Mouse (Mus musculus) lung, embryonic 14.5 days (tissue): Measurements from ENCODE around the gene Tigd3. TPM values are rescaled to one million over a fixed set of nuclear protein-coding genes. Genes with fewer than 3 reads are reported as not detected.
A peak's percentile ranks its signal among the peaks of the same experiment; 100 is the strongest.

Source experiments
- ATAC-seq: fragments of 200-750 bp; cut with Nextera tagmentation; 2 replicates; pipeline ENCODE4 v1.8.0; 2017; ENCODE audit warnings: mild to moderate bottlenecking, moderate TSS enrichment, moderate library complexity; ENCODE audit not compliant: insufficient read depth
- DNase-seq: peaks from one replicate; pipeline ENCODE4 v3.0.0-alpha.2; 2015
- H3K27ac ChIP-seq: fragments of 300-500 bp; sonication (generic); 2 replicates; pipeline ENCODE4 v1.5.1; 2014; ENCODE audit warnings: low read depth, mild to moderate bottlenecking, moderate library complexity
- H3K27me3 ChIP-seq: fragments of 300-500 bp; sonication (generic); 2 replicates; pipeline ENCODE4 v1.6.1; 2014; ENCODE audit warnings: low read length, control low read depth; ENCODE audit not compliant: insufficient read depth
- H3K36me3 ChIP-seq: fragments of 300-500 bp; sonication (generic); 2 replicates; pipeline ENCODE4 v1.6.1; 2014; ENCODE audit warnings: control low read depth; ENCODE audit not compliant: insufficient read depth
- H3K4me1 ChIP-seq: fragments of 300-500 bp; sonication (generic); 2 replicates; pipeline ENCODE4 v1.6.1; 2014; ENCODE audit warnings: antibody characterized with exemption, control low read depth; ENCODE audit not compliant: insufficient read depth
- H3K4me2 ChIP-seq: fragments of 300-500 bp; sonication (generic); 2 replicates; pipeline ENCODE4 v1.6.1; 2014; ENCODE audit warnings: mild to moderate bottlenecking
- H3K4me3 ChIP-seq: fragments of 300-500 bp; sonication (generic); 2 replicates; pipeline ENCODE4 v1.5.1; 2014; ENCODE audit warnings: low read depth, low read length
- H3K9ac ChIP-seq: fragments of 300-500 bp; sonication (generic); 2 replicates; pipeline ENCODE4 v1.6.1; 2014
- H3K9me3 ChIP-seq: fragments of 300-500 bp; sonication (generic); 2 replicates; pipeline ENCODE4 v1.6.1; 2016; ENCODE audit warnings: low read depth, low read length, control low read depth
- CTCF ChIP-seq: IDR thresholded peaks from 2 replicates; pipeline ENCODE4 v1.5.1; 2016; ENCODE audit warnings: antibody characterized with exemption, low read depth
- WGBS: fragments of 180-500 bp; shearing (Covaris S2); extraction: QIAGEN DNeasy Blood & Tissue Kit; methylation state at CpG from one replicate; pipeline ENCODE4 v1.1.7; 2014; 5-methylcytosine and 5-hydroxymethylcytosine counted together
- polyA plus RNA-seq: library from polyadenylated mRNA; unstranded; fragments of >200 nt; fragmentation: Nextera tagmentation; extraction: Ambion mirVana; gene quantifications from 2 replicates; pipeline ENCODE4 v1.2.1, GENCODE M21; 2014

Gene Tigd3
- polyA plus RNA-seq, 1 experiment from 2014 or later: 3.8 TPM

GRCm38 (mm10) chr19:5846557-5847305 lies 47.2 kb downstream of the Tigd3 start:
- H3K4me1 ChIP-seq: peaks cover 55% of the 10 kb centered on the region
- DNase-seq (peak; percentile 95), ATAC-seq (peak; percentile 84)
- H3K36me3 ChIP-seq: peaks cover 10% of the 10 kb centered on the region; the same call in 1 of the 2 replicates
- H3K4me3 ChIP-seq: peak overlapping the region; percentile 40
- H3K4me2 ChIP-seq: peak overlapping the region; percentile 80
- no peaks in the 10 kb centered on the region for H3K9me3 ChIP-seq
- TF ChIP-seq CTCF: no peak
- peak overlapping the region; percentile 50 for H3K9ac ChIP-seq
- WGBS: 5% methylated on average over 16 of the region's 16 CpGs
- no peaks in the 10 kb centered on the region for H3K27me3 ChIP-seq
- peak overlapping the region; percentile 98 for H3K27ac ChIP-seq

GRCm38 (mm10) chr19:5846154-5846553 lies 47.8 kb downstream of the Tigd3 start:
- ATAC-seq (peak; percentile 25; the same call in 1 of the 2 replicates), DNase-seq (no peak)
- peak overlapping the region; percentile 50 for H3K9ac ChIP-seq
- peak overlapping the region; percentile 80 for H3K4me2 ChIP-seq
- peak overlapping the region; percentile 40 for H3K4me3 ChIP-seq
- H3K4me1 ChIP-seq: peaks cover 58% of the 10 kb centered on the region
- 0 out of 2 replicates have a peak, but pooled peaks cover 5% of the 10 kb centered on the region for H3K36me3 ChIP-seq
- under 1% methylated on average over 7 of the region's 7 CpGs for WGBS
- no peaks in the 10 kb centered on the region for H3K27me3 ChIP-seq
- no peaks in the 10 kb centered on the region for H3K9me3 ChIP-seq
- peak; percentile 21; the same call in 1 of the 2 replicates for TF ChIP-seq CTCF
- peak overlapping the region; percentile 98 for H3K27ac ChIP-seq

- Histone ChIP-seq H3K4me2 (peak overlapping the region; percentile 80), H3K4me1 (peaks cover 64% of the 10 kb centered on the region), H3K27ac (peak overlapping the region; percentile 98), H3K36me3 (no peaks in the 10 kb centered on the region), H3K9ac (peak overlapping the region; percentile 60), H3K4me3 (peak overlapping the region; percentile 40), H3K9me3 (no peaks in the 10 kb centered on the region), H3K27me3 (no peaks in the 10 kb centered on the region)
- ATAC-seq (peak; percentile 19; the same call in 1 of the 2 replicates), DNase-seq (peak; percentile 97)
- TF ChIP-seq CTCF: peak; percentile 39
- WGBS: 5% methylated on average over 45 of the region's 45 CpGs
Observed at GRCm38 (mm10) chr19:5845319-5846135, 48.4 kb downstream of the Tigd3 start.

- 61% methylated on average over 12 of the region's 12 CpGs for WGBS
- Histone ChIP-seq H3K4me2 (peak overlapping the region; percentile 80), H3K4me3 (peak overlapping the region; percentile 40), H3K4me1 (peaks cover 63% of the 10 kb centered on the region), H3K27ac (peak overlapping the region; percentile 98), H3K36me3 (no peaks in the 10 kb centered on the region), H3K9ac (peak overlapping the region; percentile 60), H3K27me3 (no peaks in the 10 kb centered on the region), H3K9me3 (no peaks in the 10 kb centered on the region)
- ATAC-seq: no peak
- no peak for TF ChIP-seq CTCF
- peak; percentile 11 for DNase-seq
Observed at GRCm38 (mm10) chr19:5844831-5845318, 49.1 kb downstream of the Tigd3 start.

- H3K27me3 ChIP-seq: no peaks in the 10 kb centered on the region
- DNase-seq (no peak), ATAC-seq (no peak)
- peak overlapping the region; percentile 40 for H3K4me3 ChIP-seq
- WGBS: 79% methylated on average over 30 of the region's 30 CpGs
- H3K4me2 ChIP-seq: peak overlapping the region; percentile 80
- H3K9ac ChIP-seq: peak overlapping the region; percentile 60
- H3K36me3 ChIP-seq: no peaks in the 10 kb centered on the region
- peak overlapping the region; percentile 98 for H3K27ac ChIP-seq
- no peaks in the 10 kb centered on the region for H3K9me3 ChIP-seq
- TF ChIP-seq CTCF: no peak
- peaks cover 55% of the 10 kb centered on the region for H3K4me1 ChIP-seq
Observed at GRCm38 (mm10) chr19:5843781-5844691, 49.9 kb downstream of the Tigd3 start.
